Mouse (Mus musculus) limb, embryonic 12.5 days (tissue): ENCODE measurements around the gene Kcnc2. TPM values are rescaled to one million over a fixed set of nuclear protein-coding genes. Genes with fewer than 3 reads are reported as not detected.
"Not testable (repeated sequence)": the region's sequence is repeated elsewhere in the genome, so short reads cannot be mapped to it uniquely, and the experiment has no call there.

Source experiments
- ATAC-seq: fragments of 200-750 bp; cut with Nextera tagmentation; 2 replicates; pipeline ENCODE4 v1.8.0; 2017; ENCODE audit warnings: low read depth, moderate TSS enrichment; ENCODE audit not compliant: insufficient number of reproducible peaks, insufficient read depth, low FRiP score, low TSS enrichment
- H3K27ac ChIP-seq: fragments of 300-500 bp; sonication (generic); 2 replicates; pipeline ENCODE4 v1.5.1; 2016; ENCODE audit warnings: mild to moderate bottlenecking, moderate library complexity
- H3K27me3 ChIP-seq: fragments of 300-500 bp; sonication (generic); 2 replicates; pipeline ENCODE4 v1.6.1; 2016; ENCODE audit warnings: mild to moderate bottlenecking, moderate library complexity
- H3K36me3 ChIP-seq: fragments of 300-500 bp; sonication (generic); 2 replicates; pipeline ENCODE4 v1.6.1; 2016; ENCODE audit warnings: mild to moderate bottlenecking, moderate library complexity
- H3K4me1 ChIP-seq: fragments of 300-500 bp; sonication (generic); replicated peaks from 2 replicates; pipeline ENCODE4 v1.6.1; 2016
- H3K4me2 ChIP-seq: fragments of 300-500 bp; sonication (generic); 2 replicates; pipeline ENCODE4 v1.6.1; 2016; ENCODE audit warnings: mild to moderate bottlenecking, moderate library complexity
- H3K4me3 ChIP-seq: fragments of 300-500 bp; sonication (generic); replicated peaks from 2 replicates; pipeline ENCODE4 v1.5.1; 2016; ENCODE audit warnings: mild to moderate bottlenecking
- H3K9ac ChIP-seq: fragments of 300-500 bp; sonication (generic); replicated peaks from 2 replicates; pipeline ENCODE4 v1.6.1; 2016; ENCODE audit warnings: mild to moderate bottlenecking, moderate library complexity
- H3K9me3 ChIP-seq: fragments of 300-500 bp; sonication (generic); 2 replicates; pipeline ENCODE4 v1.6.1; 2016; ENCODE audit warnings: mild to moderate bottlenecking, moderate library complexity
- WGBS: fragments of 180-500 bp; shearing (Covaris S2); methylation state at CpG from one replicate; pipeline ENCODE4 v1.1.7; 2016; 5-methylcytosine and 5-hydroxymethylcytosine counted together
- polyA plus RNA-seq: library from polyadenylated mRNA; unstranded; fragments of >200 nt; fragmentation: Nextera tagmentation; extraction: Ambion mirVana; gene quantifications from 2 replicates; pipeline ENCODE4 v1.2.1, GENCODE M21; 2016

Kcnc2 gene
- 0.05 and 0.13 TPM in 2 replicates for polyA plus RNA-seq

DNA sequence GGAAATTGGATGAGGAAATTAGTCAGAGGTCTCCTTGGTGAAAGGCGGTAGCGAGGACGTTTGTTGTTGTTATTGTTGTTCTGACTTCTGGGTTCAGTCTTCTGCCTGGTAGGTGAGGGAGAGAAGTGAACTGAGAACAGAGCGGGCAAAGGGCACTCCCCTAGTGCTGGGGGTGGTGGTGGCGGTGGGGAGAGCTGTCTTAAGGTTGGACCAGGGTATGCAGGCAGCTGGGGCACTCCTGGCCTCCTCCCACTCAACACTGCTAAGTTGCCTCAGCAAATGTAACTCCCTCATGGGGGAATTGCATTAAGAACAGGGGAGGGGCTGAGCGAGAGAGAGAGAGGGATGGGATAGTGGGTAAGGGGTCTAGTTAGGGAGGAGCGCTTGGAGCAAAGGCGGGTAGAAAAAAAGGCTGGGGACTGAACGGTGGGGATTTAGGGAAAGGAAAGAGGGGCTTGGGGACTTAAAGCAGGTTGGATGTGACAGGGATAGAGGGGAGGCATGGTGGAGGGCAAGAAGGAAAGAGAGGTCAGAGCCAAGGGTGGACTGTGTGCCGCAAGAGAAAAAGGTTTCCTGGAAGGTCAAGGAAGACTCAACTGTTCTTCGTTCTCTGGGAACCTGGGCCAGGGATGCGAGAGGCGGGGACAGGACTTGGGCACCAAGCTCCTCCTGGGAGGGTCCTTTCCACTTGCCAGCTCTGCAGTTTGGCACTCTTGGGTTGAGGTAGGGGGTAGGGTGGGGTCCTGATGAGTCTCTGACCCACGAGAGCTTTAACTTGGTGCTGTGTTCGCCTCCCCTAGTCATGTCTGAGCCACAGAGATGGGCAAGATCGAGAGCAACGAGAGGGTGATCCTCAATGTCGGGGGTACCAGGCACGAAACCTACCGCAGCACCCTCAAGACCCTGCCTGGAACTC is at the start of gene Kcnc2:
TSS of gene Kcnc2 (plus strand) at position 235 of the 916 bp plus-strand sequence.
- H3K36me3 ChIP-seq = no peaks in the 10 kb centered on the region
- H3K9ac ChIP-seq = peak within 1 kb of the TSS; percentile 62
- no peaks in the 10 kb centered on the region for H3K9me3 ChIP-seq
- peak; percentile 7; the same call in 1 of the 2 replicates for ATAC-seq
- no peak within 1 kb of the TSS for H3K27ac ChIP-seq
- H3K4me1 ChIP-seq = peaks cover 14% of the 10 kb centered on the region; the same call in 1 of the 2 replicates
- H3K27me3 ChIP-seq = peaks cover 65% of the 10 kb centered on the region
- peak within 1 kb of the TSS; percentile 49 for H3K4me3 ChIP-seq
- WGBS = 5% methylated on average over 20 of the region's 20 CpGs
- H3K4me2 ChIP-seq = peak within 1 kb of the TSS; percentile 92

DNA sequence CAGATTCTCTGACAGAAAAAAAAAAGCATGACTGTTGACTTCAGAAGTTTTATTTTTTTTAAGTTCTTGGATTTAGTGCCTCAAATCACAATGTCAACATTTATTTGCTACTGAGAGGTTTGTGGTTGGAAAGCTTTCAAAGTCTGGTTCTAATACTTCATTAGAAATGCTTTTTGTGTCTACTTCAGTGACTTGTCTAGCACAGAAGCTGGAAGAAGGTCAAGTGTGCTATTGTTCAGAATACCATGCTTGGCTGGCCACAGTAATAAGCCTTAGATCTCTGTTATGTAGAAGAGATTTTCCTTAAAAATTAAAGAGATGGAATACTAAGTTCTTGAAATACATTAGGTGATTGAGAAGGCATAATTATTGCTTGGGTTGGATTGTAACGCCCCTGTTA is 43.8 kb upstream of the Kcnc2 start:
- Histone ChIP-seq H3K4me2 (no peak overlapping the region), H3K4me3 (no peak overlapping the region), H3K27ac (no peak overlapping the region), H3K36me3 (no peaks in the 10 kb centered on the region), H3K27me3 (no peaks in the 10 kb centered on the region), H3K4me1 (no peaks in the 10 kb centered on the region), H3K9ac (no peak overlapping the region), H3K9me3 (no peaks in the 10 kb centered on the region)
- WGBS = 72% methylated on average over 1 of the region's 1 CpGs
- no peak for ATAC-seq

DNA sequence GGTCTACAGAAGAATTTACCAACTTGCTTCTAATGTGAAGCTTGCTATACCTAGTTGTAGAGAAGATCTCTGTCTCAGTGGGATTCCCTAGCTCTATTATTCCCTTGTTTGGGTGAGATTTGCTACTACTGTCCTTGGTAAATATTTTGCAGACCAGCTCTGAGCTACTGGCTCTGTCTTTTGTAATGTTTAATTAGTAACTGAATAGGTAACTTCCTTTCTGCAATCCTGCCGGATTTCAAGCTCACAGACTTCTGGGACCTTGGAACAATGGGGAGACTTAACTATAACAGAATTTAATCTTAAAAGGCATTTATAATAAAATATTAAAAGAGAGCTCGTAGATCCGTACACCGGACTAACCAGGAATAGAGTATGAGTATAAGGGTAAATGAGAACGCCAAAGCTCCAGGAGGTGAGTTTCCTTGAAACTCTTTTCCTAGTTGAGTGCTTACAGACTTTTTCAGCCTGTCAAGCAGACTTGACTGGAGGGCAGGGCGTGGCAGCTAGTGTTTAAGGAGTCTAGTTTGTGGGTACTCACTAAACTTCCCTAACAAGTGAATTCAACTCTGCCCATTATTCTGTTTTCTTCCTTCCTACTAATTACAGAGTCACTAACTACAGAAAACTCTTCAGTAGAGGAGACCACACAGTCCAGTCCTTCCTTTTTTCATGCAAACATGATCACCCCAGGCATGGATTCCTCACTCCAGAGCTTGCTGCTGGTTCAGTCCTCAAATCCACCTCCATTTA is 41.7 kb upstream of the Kcnc2 start:
- H3K9me3 ChIP-seq, H3K36me3 ChIP-seq, H3K27ac ChIP-seq, H3K4me2 ChIP-seq, H3K4me1 ChIP-seq, H3K4me3 ChIP-seq, H3K9ac ChIP-seq, ATAC-seq, H3K27me3 ChIP-seq: not testable (repeated sequence)
- 57% methylated on average over 6 of the region's 6 CpGs for WGBS

DNA sequence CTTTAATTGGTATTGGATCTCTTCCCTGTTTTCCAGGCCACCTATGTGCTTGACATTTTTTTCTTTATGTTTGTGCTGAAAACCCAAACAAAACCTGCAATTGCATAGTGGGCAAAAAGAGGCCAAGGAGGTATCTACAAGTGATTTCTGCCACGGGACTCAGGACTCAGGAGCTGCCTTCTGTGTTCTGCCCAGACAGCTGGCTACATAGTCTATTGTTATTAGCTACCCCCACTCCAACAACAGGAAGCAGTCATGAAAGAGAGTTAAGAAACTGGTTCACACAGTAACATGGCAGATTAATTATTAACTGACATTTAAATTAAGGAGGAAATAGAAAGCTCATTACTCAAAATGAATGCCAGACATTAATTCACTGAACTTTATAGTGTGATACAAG is 38.2 kb upstream of the Kcnc2 start:
- H3K27me3 ChIP-seq, ATAC-seq, H3K9ac ChIP-seq, H3K27ac ChIP-seq, H3K36me3 ChIP-seq, H3K4me2 ChIP-seq, H3K4me1 ChIP-seq, H3K9me3 ChIP-seq, H3K4me3 ChIP-seq: not testable (repeated sequence)
- WGBS = 42% methylated on average over 1 of the region's 1 CpGs

DNA sequence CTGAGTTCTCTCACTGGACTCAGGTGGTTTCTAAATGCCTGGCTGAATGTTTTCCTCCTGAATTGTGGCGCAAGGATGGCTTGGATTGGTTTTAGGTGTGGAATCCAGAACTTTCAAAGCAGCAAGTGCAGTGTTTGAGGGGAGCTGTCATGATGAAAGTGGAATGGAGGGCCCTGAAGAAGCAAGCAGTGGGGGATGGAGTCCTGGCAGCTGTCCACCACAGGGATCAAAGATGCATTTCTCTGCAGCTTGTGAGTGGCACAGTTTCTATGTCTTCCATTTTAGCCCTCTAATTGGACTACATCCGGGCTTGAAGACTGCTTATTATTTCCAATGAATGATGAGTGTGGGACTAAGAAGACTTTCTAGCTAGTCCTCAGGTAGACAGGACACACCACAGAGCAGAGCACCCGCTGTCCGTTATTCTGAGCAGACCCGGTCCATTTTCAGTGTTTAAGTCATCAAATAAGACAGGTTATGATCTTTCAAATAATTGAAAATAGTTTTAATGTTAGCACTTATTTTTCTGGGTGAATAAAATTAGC is 35.5 kb upstream of the Kcnc2 start:
- not testable (repeated sequence) for H3K4me3 ChIP-seq, H3K9me3 ChIP-seq, ATAC-seq, H3K36me3 ChIP-seq, H3K27me3 ChIP-seq, H3K4me1 ChIP-seq, H3K4me2 ChIP-seq, H3K9ac ChIP-seq, H3K27ac ChIP-seq
- WGBS = 82% methylated on average over 5 of the region's 5 CpGs

DNA sequence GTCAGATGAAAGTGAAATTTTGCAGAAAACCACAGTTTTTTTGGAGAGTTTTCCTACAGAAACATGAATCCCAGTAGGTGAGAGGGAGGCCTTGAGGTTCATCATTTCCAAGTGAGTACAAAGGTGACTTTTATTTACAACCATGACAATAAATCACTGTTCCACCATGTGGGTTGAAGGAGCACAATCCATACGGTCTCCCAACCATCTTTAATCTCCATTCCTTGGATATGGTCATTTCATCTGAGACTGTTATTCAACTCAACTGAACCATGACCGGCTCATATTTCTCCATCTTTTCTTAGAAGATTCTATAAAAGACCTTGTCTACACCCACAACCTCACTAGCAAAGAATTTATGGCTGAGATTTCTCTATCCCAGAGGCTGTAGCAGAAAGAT is 22.6 kb upstream of the Kcnc2 start:
- no peak overlapping the region for H3K9ac ChIP-seq
- H3K4me2 ChIP-seq = no peak overlapping the region
- no peaks in the 10 kb centered on the region for H3K27me3 ChIP-seq
- no peaks in the 10 kb centered on the region for H3K36me3 ChIP-seq
- H3K27ac ChIP-seq = no peak overlapping the region
- WGBS = 72% methylated on average over 2 of the region's 2 CpGs
- no peak overlapping the region for H3K4me3 ChIP-seq
- no peaks in the 10 kb centered on the region for H3K9me3 ChIP-seq
- no peaks in the 10 kb centered on the region for H3K4me1 ChIP-seq
- no peak for ATAC-seq

DNA sequence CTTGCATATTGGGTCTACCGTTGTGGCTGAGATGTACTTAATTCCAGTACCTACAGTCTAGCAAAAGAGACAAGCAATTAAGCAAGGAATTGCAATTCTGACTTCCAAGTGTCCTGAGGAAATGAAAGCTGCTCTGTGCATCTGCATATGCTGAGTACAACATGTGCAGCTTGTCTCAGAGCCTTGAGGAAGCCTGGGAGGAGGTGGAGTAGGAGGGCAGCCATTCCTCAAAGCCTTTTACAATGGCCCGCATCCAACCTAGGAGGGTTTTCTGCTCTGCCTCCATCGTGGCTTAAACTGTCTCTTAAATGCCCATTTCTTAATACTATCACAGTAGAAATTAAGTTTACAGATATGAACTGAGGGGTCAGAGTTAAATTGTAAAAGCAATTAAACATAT is 7.5 kb upstream of the Kcnc2 start:
- Histone ChIP-seq H3K27ac (no peak overlapping the region), H3K9me3 (no peaks in the 10 kb centered on the region), H3K4me3 (no peak overlapping the region), H3K27me3 (peaks cover 11% of the 10 kb centered on the region), H3K4me1 (no peaks in the 10 kb centered on the region), H3K36me3 (no peaks in the 10 kb centered on the region), H3K4me2 (no peak overlapping the region), H3K9ac (no peak overlapping the region)
- no peak for ATAC-seq
- WGBS = 87% methylated on average over 3 of the region's 3 CpGs

DNA sequence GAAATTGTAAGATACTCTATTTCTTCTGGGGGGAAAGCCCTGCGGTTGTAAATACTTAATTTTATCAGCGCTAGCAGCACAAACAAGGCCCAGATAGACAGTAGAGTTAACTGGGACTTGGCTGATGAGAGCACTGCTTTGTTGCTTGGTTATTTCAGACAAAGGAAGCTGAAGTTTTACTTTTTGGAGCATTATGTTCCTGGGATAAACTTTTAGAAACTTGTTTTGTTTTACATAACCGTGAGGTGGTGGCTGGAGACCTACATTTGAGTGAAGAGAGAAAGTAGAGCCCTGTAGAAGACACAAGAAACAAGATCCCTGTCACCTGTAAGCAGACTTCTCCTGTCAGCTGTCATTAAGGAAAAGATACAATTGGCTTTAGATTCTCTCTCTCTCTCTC is 1.4 kb upstream of the Kcnc2 start:
- peak overlapping the region; percentile 92 for H3K4me2 ChIP-seq
- no peaks in the 10 kb centered on the region for H3K9me3 ChIP-seq
- peaks cover 14% of the 10 kb centered on the region; the same call in 1 of the 2 replicates for H3K4me1 ChIP-seq
- H3K27ac ChIP-seq = no peak overlapping the region
- WGBS = 61% methylated on average over 3 of the region's 3 CpGs
- H3K27me3 ChIP-seq = peaks cover 65% of the 10 kb centered on the region
- H3K9ac ChIP-seq = no peak overlapping the region
- ATAC-seq = no peak
- peak overlapping the region; percentile 49; the same call in 1 of the 2 replicates for H3K4me3 ChIP-seq
- no peaks in the 10 kb centered on the region for H3K36me3 ChIP-seq

DNA sequence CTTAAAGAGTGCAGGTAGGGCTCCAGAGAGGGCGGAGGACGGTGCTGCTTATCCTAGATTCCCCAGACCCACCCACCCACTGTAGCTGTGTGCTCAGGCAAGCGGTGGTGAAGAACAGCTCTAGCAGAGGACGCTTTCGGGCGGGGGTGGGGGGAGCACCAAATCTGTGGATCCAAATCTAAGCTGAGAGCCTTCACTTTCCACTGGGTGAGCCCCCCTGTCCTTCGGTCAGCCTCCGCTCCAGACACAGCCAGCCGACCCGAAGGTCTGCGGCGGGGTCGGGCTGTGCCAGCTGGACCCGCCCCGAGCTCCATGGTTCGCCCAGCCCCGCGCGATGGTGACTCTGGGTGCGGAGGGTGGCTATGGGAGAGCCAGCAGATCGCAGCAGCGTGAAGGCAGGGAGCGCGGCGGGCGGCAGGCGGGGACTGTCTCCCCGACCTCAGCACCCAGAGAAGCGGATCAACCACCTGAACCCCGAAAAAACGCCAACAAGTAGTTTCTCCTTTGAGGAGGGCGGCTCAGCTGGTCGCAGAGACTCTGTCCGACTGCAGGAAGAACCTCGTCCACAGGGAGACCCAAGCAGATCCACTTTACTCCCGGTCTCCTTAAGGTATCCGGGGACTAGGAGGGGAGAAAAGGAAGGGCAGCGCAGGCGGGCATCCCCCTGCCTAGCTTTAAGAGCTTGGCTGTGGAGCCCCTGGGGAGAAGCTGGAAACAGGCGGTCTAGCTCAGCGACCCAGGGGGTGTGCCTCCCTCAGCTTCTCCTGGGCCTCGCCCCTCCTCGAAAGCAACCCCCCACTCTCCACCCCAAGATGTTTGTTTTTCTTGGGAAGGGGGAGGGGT is 761 bp upstream of the Kcnc2 start:
- Histone ChIP-seq H3K27me3 (peaks cover 65% of the 10 kb centered on the region), H3K9me3 (no peaks in the 10 kb centered on the region), H3K36me3 (no peaks in the 10 kb centered on the region), H3K4me2 (peak overlapping the region; percentile 92), H3K27ac (no peak overlapping the region), H3K4me1 (peaks cover 14% of the 10 kb centered on the region; the same call in 1 of the 2 replicates), H3K4me3 (peak overlapping the region; percentile 49), H3K9ac (peak overlapping the region; percentile 62)
- under 1% methylated on average over 43 of the region's 43 CpGs for WGBS
- ATAC-seq = peak; percentile 58

DNA sequence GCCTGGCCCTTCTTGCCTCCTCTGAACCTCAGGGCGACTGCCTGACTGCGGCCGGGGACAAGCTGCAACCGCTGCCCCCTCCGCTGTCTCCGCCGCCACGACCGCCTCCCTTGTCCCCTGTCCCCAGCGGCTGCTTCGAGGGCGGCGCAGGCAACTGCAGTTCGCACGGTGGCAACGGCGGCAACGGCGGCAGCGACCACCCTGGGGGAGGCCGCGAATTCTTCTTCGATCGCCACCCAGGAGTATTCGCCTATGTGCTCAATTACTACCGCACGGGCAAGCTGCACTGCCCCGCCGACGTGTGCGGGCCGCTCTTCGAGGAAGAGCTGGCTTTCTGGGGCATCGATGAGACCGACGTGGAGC is 863 bp downstream of the Kcnc2 start:
- no peak overlapping the region; the same call in 1 of the 2 replicates for H3K9ac ChIP-seq
- H3K36me3 ChIP-seq = no peaks in the 10 kb centered on the region
- H3K9me3 ChIP-seq = no peaks in the 10 kb centered on the region
- WGBS = 1% methylated on average over 36 of the region's 36 CpGs
- H3K27me3 ChIP-seq = peaks cover 65% of the 10 kb centered on the region
- peaks cover 14% of the 10 kb centered on the region; the same call in 1 of the 2 replicates for H3K4me1 ChIP-seq
- H3K4me3 ChIP-seq = peak overlapping the region; percentile 49
- no peak overlapping the region for H3K27ac ChIP-seq
- no peak for ATAC-seq
- H3K4me2 ChIP-seq = peak overlapping the region; percentile 92
